Mouse (Mus musculus) heart, adult 2 months (tissue): ENCODE results near the gene Thoc3. TPM values are rescaled to one million over a fixed set of nuclear protein-coding genes. Genes with fewer than 3 reads are reported as not detected.

Source experiments
- DNase-seq, 2 experiments: peaks; one replicate each; pipeline ENCODE4 v3.0.0; 2021
- H3K27ac ChIP-seq: fragments of 200-600 bp; 2 replicates; pipeline ENCODE4 v1.8.1; 2022
- H3K27me3 ChIP-seq: fragments of 200-500 bp; 2 replicates; pipeline ENCODE4 v1.6.1; 2012; ENCODE audit warnings: mild to moderate bottlenecking, low read length, inconsistent platforms, mixed read lengths; ENCODE audit not compliant: control insufficient read depth, insufficient read depth
- H3K36me3 ChIP-seq: fragments of 200-500 bp; 2 replicates; pipeline ENCODE4 v1.6.1; 2012; ENCODE audit warnings: low read length, inconsistent platforms; ENCODE audit not compliant: control insufficient read depth, insufficient read depth
- H3K4me1 ChIP-seq: fragments of 200-500 bp; 2 replicates; pipeline ENCODE4 v1.6.1; 2011; ENCODE audit warnings: low read length; ENCODE audit not compliant: control insufficient read depth, insufficient read depth
- H3K4me3 ChIP-seq: fragments of 200-600 bp; 2 replicates; pipeline ENCODE4 v1.8.1; 2022
- H3K79me2 ChIP-seq: fragments of 200-500 bp; replicated peaks from 2 replicates; pipeline ENCODE4 v1.6.1; 2012; ENCODE audit warnings: mild to moderate bottlenecking, inconsistent platforms, low read length, moderate library complexity, mixed read lengths; ENCODE audit not compliant: control insufficient read depth, insufficient read depth
- H3K9ac ChIP-seq: fragments of 200-500 bp; 2 replicates; pipeline ENCODE4 v1.6.1; 2012; ENCODE audit warnings: low read depth, mild to moderate bottlenecking, control low read depth, inconsistent platforms, low read length, mixed read lengths
- CTCF ChIP-seq: fragments of 200-600 bp; IDR thresholded peaks from 2 replicates; pipeline ENCODE4 v1.8.1; 2022; ENCODE audit warnings: antibody characterized with exemption, mild to moderate bottlenecking, moderate library complexity
- EP300 ChIP-seq: fragments of 200-500 bp; IDR thresholded peaks from 2 replicates; pipeline ENCODE4 v1.6.1; 2011; ENCODE audit warnings: low read depth, low read length, control low read depth; ENCODE audit not compliant: insufficient read depth
- POLR2A ChIP-seq: fragments of 200-500 bp; IDR thresholded peaks from 2 replicates; pipeline ENCODE4 v1.6.1; 2011; ENCODE audit warnings: mild to moderate bottlenecking, low read depth, low read length, control low read depth; ENCODE audit not compliant: insufficient read depth
- WGBS: fragments of 180-500 bp; shearing (Covaris S2); methylation state at CpG from one replicate; pipeline ENCODE4 v1.1.7; 2018; 5-methylcytosine and 5-hydroxymethylcytosine counted together
- intact Hi-C: fragments of 180-260 bp; cut with DNase I; formaldehyde crosslinking; loops from one replicate; pipeline ENCODE4 v1.15.1; 2025
- long read RNA-seq: library from polyadenylated mRNA; stranded (forward); transcript quantifications from one replicate; pipeline ENCODE4 v2.0.0, GENCODE M21; 2021
- polyA plus RNA-seq: library from polyadenylated mRNA; depleted of rRNA; stranded (reverse); fragments of >200 nt; gene quantifications from 2 replicates; pipeline ENCODE4 v1.2.3, GENCODE M21; 2012; rRNA removed
- total RNA-seq, 2 experiments: library from RNA; stranded (reverse); gene quantifications; 2 replicates each; pipeline ENCODE4 v1.2.3; 2021

Thoc3 gene
- total RNA-seq, result 10 to 100 TPM; 19.3 to 20.6 TPM
- polyA plus RNA-seq, result 10.7 and 16.7 TPM in 2 replicates
- long read RNA-seq, transcript Thoc3-201 (6 exons, 2,335 nt), result major isoform, 18 of 22 reads
- long read RNA-seq, partial matches to known transcripts, result 0 of 22 reads
- long read RNA-seq, other reads (novel, unspliced or antisense), result 4 of 22 reads

GRCm38 (mm10) chr13:54468098-54469011 lies at the start of gene Thoc3:
Thoc3 (minus strand) TSS chr13:54468849.
- H3K4me3 ChIP-seq, result peak within 1 kb of the TSS; percentile 93
- H3K79me2 ChIP-seq, result peaks cover 2% of the 10 kb centered on the region; the same call in 1 of the 2 replicates
- H3K27me3 ChIP-seq, result no peaks in the 10 kb centered on the region
- peak; percentile 92 to 93 for DNase-seq
- TF ChIP-seq POLR2A (peak; percentile 69), EP300 (no peak)
- 1% methylated on average over 67 of the region's 67 CpGs for WGBS
- intact Hi-C loops, result loop anchor here (1.0 to 5.0 kb wide), 5 partner anchors 97 to 1069 kb away; partner anchors contain the start of genes 4833439L19Rik, Ddx41, Faf2 and Rnf44
- peak within 1 kb of the TSS; percentile 83 for H3K9ac ChIP-seq
- H3K4me1 ChIP-seq, result peaks cover 2% of the 10 kb centered on the region
- peak within 1 kb of the TSS; percentile 69 for H3K27ac ChIP-seq
- no peaks in the 10 kb centered on the region for H3K36me3 ChIP-seq

- H3K27me3 ChIP-seq, result no peaks in the 10 kb centered on the region
- H3K4me3 ChIP-seq, result no peak overlapping the region
- no peak overlapping the region for H3K9ac ChIP-seq
- no peaks in the 10 kb centered on the region for H3K36me3 ChIP-seq
- peaks cover 3% of the 10 kb centered on the region; the same call in 1 of the 2 replicates for H3K4me1 ChIP-seq
- H3K27ac ChIP-seq, result no peak overlapping the region
- 0 out of 2 replicates have a peak, but pooled peaks cover 1% of the 10 kb centered on the region for H3K79me2 ChIP-seq
- intact Hi-C loops, result no loop called here
- no peak for TF ChIP-seq CTCF
- no peak for TF ChIP-seq POLR2A
- no peak for TF ChIP-seq EP300
- 90% methylated on average over 1 of the region's 1 CpGs for WGBS
- no peak for DNase-seq
These were observed 37.3 kb upstream of the Thoc3 start for GRCm38 (mm10) chr13:54505920-54506319.

GRCm38 (mm10) chr13:54504611-54505260 lies 36.1 kb upstream of the Thoc3 start:
- peak overlapping the region; percentile 77 for H3K4me3 ChIP-seq
- H3K79me2 ChIP-seq, result no peaks in the 10 kb centered on the region
- H3K4me1 ChIP-seq, result peaks cover 3% of the 10 kb centered on the region; the same call in 1 of the 2 replicates
- H3K27ac ChIP-seq, result no peak overlapping the region
- 62% methylated on average over 7 of the region's 7 CpGs for WGBS
- no peak for TF ChIP-seq POLR2A
- TF ChIP-seq CTCF, result no peak
- no peak for TF ChIP-seq EP300
- H3K36me3 ChIP-seq, result no peaks in the 10 kb centered on the region
- no peak for DNase-seq
- H3K9ac ChIP-seq, result peak overlapping the region; percentile 73; the same call in 1 of the 2 replicates
- intact Hi-C loops, result loop anchor here (5.0 kb wide), 1 partner anchor 63 kb away; the partner anchor contains the start of gene 4833439L19Rik
- H3K27me3 ChIP-seq, result no peaks in the 10 kb centered on the region; the same call in 1 of the 2 replicates

GRCm38 (mm10) chr13:54503604-54504521 lies 35.2 kb upstream of the Thoc3 start, which contains the start of gene Simc1:
Simc1 (plus strand) TSS chr13:54503779.
- Histone ChIP-seq H3K27ac (peak within 1 kb of the TSS; percentile 65), H3K27me3 (no peaks in the 10 kb centered on the region; the same call in 1 of the 2 replicates), H3K4me1 (peaks cover 3% of the 10 kb centered on the region; the same call in 1 of the 2 replicates), H3K9ac (peak within 1 kb of the TSS; percentile 73), H3K4me3 (peak within 1 kb of the TSS; percentile 77), H3K36me3 (no peaks in the 10 kb centered on the region), H3K79me2 (no peaks in the 10 kb centered on the region)
- DNase-seq, result peak; percentile 85
- TF ChIP-seq CTCF, result no peak
- peak; percentile 83 for TF ChIP-seq POLR2A
- no peak for TF ChIP-seq EP300
- WGBS, result 1% methylated on average over 105 of the region's 105 CpGs
- intact Hi-C loops, result loop anchor here (5.0 kb wide), 1 partner anchor 63 kb away; the partner anchor contains the start of gene 4833439L19Rik

GRCm38 (mm10) chr13:54503278-54503603 lies 34.6 kb upstream of the Thoc3 start:
- TF ChIP-seq CTCF (no peak), POLR2A (no peak), EP300 (no peak)
- intact Hi-C loops, result loop anchor here (5.0 kb wide), 1 partner anchor 64 kb away; the partner anchor contains the start of gene 4833439L19Rik

More at GRCm38 (mm10) chr13:54503278-54503603, 34.6 kb upstream of the Thoc3 start:
- Histone ChIP-seq H3K27me3 (no peaks in the 10 kb centered on the region; the same call in 1 of the 2 replicates), H3K4me1 (peaks cover 3% of the 10 kb centered on the region; the same call in 1 of the 2 replicates), H3K36me3 (no peaks in the 10 kb centered on the region), H3K4me3 (peak overlapping the region; percentile 77), H3K79me2 (no peaks in the 10 kb centered on the region), H3K27ac (no peak overlapping the region), H3K9ac (peak overlapping the region; percentile 58)
- 12% methylated on average over 14 of the region's 14 CpGs for WGBS
- DNase-seq, result no peak
